Mouse (Mus musculus) liver, embryonic 14.5 days (tissue): ENCODE data around the gene Hoxb4. TPM values are rescaled to one million over a fixed set of nuclear protein-coding genes. Genes with fewer than 3 reads are reported as not detected.

Source experiments
- ATAC-seq: fragments of 200-750 bp; cut with Nextera tagmentation; 2 replicates; pipeline ENCODE4 v1.8.0; 2017; ENCODE audit warnings: moderate number of reproducible peaks, mild to moderate bottlenecking, moderate library complexity; ENCODE audit not compliant: insufficient read depth
- DNase-seq, 3 experiments: peaks; one replicate each; pipeline ENCODE4 v3.0.0-alpha.2; 2012 to 2013; ENCODE audit warnings: low read depth in 3 of 3, low spot score in 3 of 3
- H3K27ac ChIP-seq: fragments of 300-500 bp; sonication (generic); 2 replicates; pipeline ENCODE4 v1.5.1; 2014; ENCODE audit warnings: moderate library complexity, mild to moderate bottlenecking, control low read depth, inconsistent platforms
- H3K27me3 ChIP-seq: fragments of 300-500 bp; sonication (generic); 2 replicates; pipeline ENCODE4 v1.6.1; 2014; ENCODE audit warnings: mild to moderate bottlenecking, low read length, moderate library complexity; ENCODE audit not compliant: control insufficient read depth, insufficient read depth
- H3K36me3 ChIP-seq: fragments of 300-500 bp; sonication (generic); replicated peaks from 2 replicates; pipeline ENCODE4 v1.6.1; 2014; ENCODE audit warnings: low read depth; ENCODE audit not compliant: control insufficient read depth, insufficient read depth
- H3K4me1 ChIP-seq, 2 experiments: fragments of 200-500 bp in 1 of 2; fragments of 300-500 bp in 1 of 2; sonication (generic) in 1 of 2; replicated peaks; 2 replicates each; pipeline ENCODE4 v1.6.1; 2012 to 2014; ENCODE audit warnings: antibody characterized with exemption in 1 of 2, inconsistent platforms in 1 of 2, low read length in 1 of 2; ENCODE audit not compliant: control insufficient read depth in 2 of 2, insufficient read depth in 2 of 2
- H3K4me2 ChIP-seq: fragments of 300-500 bp; sonication (generic); 2 replicates; pipeline ENCODE4 v1.6.1; 2014; ENCODE audit warnings: low read depth, mild to moderate bottlenecking, control low read depth, moderate library complexity
- H3K4me3 ChIP-seq, 2 experiments: fragments of 200-500 bp in 1 of 2; fragments of 300-500 bp in 1 of 2; sonication (generic) in 1 of 2; 2 replicates each; pipeline ENCODE4 v1.5.1; 2012 to 2014; ENCODE audit warnings: low read depth in 2 of 2, low read length in 2 of 2, mild to moderate bottlenecking in 2 of 2, control low read depth in 1 of 2, inconsistent platforms in 1 of 2, moderate library complexity in 1 of 2; ENCODE audit not compliant: insufficient read depth in 1 of 2
- H3K9ac ChIP-seq: fragments of 300-500 bp; sonication (generic); replicated peaks from 2 replicates; pipeline ENCODE4 v1.6.1; 2014; ENCODE audit warnings: mild to moderate bottlenecking, control low read depth, moderate library complexity
- H3K9me3 ChIP-seq: fragments of 300-500 bp; sonication (generic); 2 replicates; pipeline ENCODE4 v1.6.1; 2016; ENCODE audit warnings: low read length, mixed read lengths; ENCODE audit not compliant: control insufficient read depth
- CTCF ChIP-seq: IDR thresholded peaks from 2 replicates; pipeline ENCODE4 v1.5.1; 2016; ENCODE audit warnings: antibody characterized with exemption, low read depth, control low read depth
- EP300 ChIP-seq: IDR thresholded peaks from 2 replicates; pipeline ENCODE4 v1.6.1; 2016; ENCODE audit warnings: antibody characterized with exemption, low read depth
- WGBS: fragments of 180-500 bp; shearing (Covaris S2); extraction: QIAGEN DNeasy Blood & Tissue Kit; methylation state at CpG from one replicate; pipeline ENCODE4 v1.1.7; 2014; ENCODE audit not compliant: insufficient replicate concordance; 5-methylcytosine and 5-hydroxymethylcytosine counted together
- polyA plus RNA-seq, 2 experiments: library from polyadenylated mRNA; depleted of rRNA in 1 of 2; stranded (reverse) in 1 of 2; unstranded in 1 of 2; fragments of >200 nt; fragmentation: Nextera tagmentation in 1 of 2; extraction: Ambion mirVana in 1 of 2; gene quantifications; 2 replicates each; pipeline versions ENCODE4 v1.2.1 to v1.2.3; 2012 to 2014

The Hoxb4 gene
- polyA plus RNA-seq, 2 experiments, result 0.06 to 0.48 TPM

- Histone ChIP-seq H3K9ac (no peak overlapping the region), H3K27me3 (peaks cover 90% of the 10 kb centered on the region), H3K4me2 (peak overlapping the region; percentile 6; the same call in 1 of the 2 replicates), H3K27ac (no peak overlapping the region), H3K9me3 (no peaks in the 10 kb centered on the region), H3K4me3 (no peak overlapping the region), H3K36me3 (no peaks in the 10 kb centered on the region), H3K4me1 (0 out of 4 replicates have a peak, but pooled peaks cover 0 to 3% of the 10 kb centered on the region in 2 experiments)
- no peak for DNase-seq
- no peak for TF ChIP-seq EP300
- TF ChIP-seq CTCF, result no peak
- 11% methylated on average over 45 of the region's 45 CpGs for WGBS
- ATAC-seq, result no peak
Observed at GRCm38 (mm10) chr11:96345893-96346806, 28.1 kb downstream of the Hoxb4 start.

DNA sequence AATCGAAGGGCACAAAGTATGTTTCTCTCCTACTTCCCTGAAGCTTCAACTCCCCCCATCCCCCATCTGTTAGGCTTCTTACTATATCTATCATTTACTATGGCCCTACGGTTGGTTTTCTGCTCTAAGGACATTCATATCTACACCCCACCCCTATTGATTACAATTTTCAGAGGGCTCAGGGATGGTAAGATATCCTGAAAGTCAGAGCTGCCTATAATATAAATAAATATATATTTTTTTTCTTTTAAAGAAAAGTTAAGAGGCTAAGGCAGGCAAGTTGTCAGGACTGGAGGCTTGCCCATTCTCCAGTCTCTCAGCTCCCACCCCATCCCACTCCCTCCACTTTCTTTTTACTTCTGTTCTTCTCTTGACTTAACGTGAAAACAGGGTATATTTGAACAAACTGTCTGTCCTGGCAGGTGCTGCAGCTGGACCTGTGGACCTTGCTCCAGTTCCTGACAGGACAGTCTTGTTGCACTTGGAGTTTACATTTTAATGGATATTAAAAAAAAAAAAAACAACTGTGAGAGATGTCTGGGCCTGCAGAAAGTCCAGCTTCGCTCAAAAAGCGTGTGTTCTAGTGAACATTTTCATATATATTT lies 29.0 kb downstream of the Hoxb4 start:
- no peak for DNase-seq
- H3K27me3 ChIP-seq, result peaks cover 90% of the 10 kb centered on the region
- H3K4me3 ChIP-seq, result no peak overlapping the region
- 43% methylated on average over 5 of the region's 5 CpGs for WGBS
- TF ChIP-seq EP300 (no peak), CTCF (no peak)
- H3K4me2 ChIP-seq, result no peak overlapping the region
- H3K27ac ChIP-seq, result no peak overlapping the region
- H3K9ac ChIP-seq, result no peak overlapping the region
- H3K9me3 ChIP-seq, result no peaks in the 10 kb centered on the region
- 0 out of 4 replicates have a peak, but pooled peaks cover 0 to 3% of the 10 kb centered on the region in 2 experiments for H3K4me1 ChIP-seq
- no peak for ATAC-seq
- no peaks in the 10 kb centered on the region for H3K36me3 ChIP-seq

DNA sequence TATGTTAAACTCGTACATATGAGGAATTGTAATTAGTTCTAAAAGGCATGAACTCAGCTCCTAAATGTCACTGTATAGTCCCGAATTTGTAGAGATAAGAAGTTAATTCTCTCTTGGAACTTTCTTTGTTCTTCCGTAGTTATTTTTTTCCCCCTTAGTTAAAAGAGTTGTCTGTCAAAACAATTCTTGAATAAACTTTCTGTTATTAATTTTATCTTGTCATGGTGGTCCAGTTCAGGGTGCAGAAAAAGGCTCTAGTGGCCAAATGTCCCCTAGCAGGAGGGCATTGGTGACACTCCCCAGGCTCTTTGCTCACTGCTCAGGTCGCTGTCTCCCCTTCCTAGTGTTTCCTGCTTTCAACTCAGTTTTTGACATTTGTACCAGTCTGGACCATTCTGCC lies 29.6 kb downstream of the Hoxb4 start:
- Histone ChIP-seq H3K27ac (no peak overlapping the region), H3K36me3 (no peaks in the 10 kb centered on the region), H3K27me3 (peaks cover 90% of the 10 kb centered on the region), H3K4me1 (0 out of 4 replicates have a peak, but pooled peaks cover 0 to 3% of the 10 kb centered on the region in 2 experiments), H3K4me2 (no peak overlapping the region), H3K4me3 (no peak overlapping the region), H3K9ac (no peak overlapping the region), H3K9me3 (no peaks in the 10 kb centered on the region)
- TF ChIP-seq EP300, result no peak
- no peak for TF ChIP-seq CTCF
- WGBS, result 31% methylated on average over 4 of the region's 4 CpGs
- no peak for ATAC-seq
- DNase-seq, result no peak

- Histone ChIP-seq H3K27me3 (peaks cover 90% of the 10 kb centered on the region), H3K4me2 (no peak overlapping the region)
- no peak for DNase-seq
Observed at GRCm38 (mm10) chr11:96348141-96348928, 30.3 kb downstream of the Hoxb4 start.

DNA sequence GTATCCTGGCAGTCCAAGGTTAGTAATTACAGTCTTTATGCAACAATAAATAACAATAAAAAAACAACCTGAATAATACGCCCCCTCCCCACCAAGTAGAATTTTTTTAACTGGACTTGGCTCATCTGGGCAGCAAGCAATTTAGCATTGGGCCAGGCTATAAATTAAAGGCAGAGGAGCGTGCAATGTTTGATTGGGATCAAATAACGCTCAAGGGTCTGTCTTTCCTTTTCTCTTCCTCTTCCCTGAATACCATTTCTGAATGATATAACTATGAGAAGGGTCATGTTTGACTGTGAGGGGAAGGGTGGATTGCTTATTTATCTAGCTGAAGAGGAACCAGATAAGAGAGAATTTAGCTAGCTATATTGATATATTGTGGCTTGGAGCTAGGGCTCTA lies 30.9 kb downstream of the Hoxb4 start:
- no peak for DNase-seq
- ATAC-seq, result no peak
- Histone ChIP-seq H3K36me3 (no peaks in the 10 kb centered on the region), H3K27ac (no peak overlapping the region), H3K9ac (no peak overlapping the region), H3K4me3 (no peak overlapping the region), H3K4me2 (no peak overlapping the region), H3K4me1 (0 out of 4 replicates have a peak, but pooled peaks cover 0 to 3% of the 10 kb centered on the region in 2 experiments), H3K9me3 (no peaks in the 10 kb centered on the region), H3K27me3 (peaks cover 90% of the 10 kb centered on the region)
- WGBS, result 47% methylated on average over 3 of the region's 3 CpGs
- no peak for TF ChIP-seq CTCF
- no peak for TF ChIP-seq EP300

More at GRCm38 (mm10) chr11:96348141-96348928, 30.3 kb downstream of the Hoxb4 start:
- Histone ChIP-seq H3K9ac (no peak overlapping the region), H3K4me1 (0 out of 4 replicates have a peak, but pooled peaks cover 0 to 3% of the 10 kb centered on the region in 2 experiments), H3K4me3 (no peak overlapping the region), H3K36me3 (no peaks in the 10 kb centered on the region), H3K9me3 (no peaks in the 10 kb centered on the region), H3K27ac (no peak overlapping the region)
- WGBS, result 23% methylated on average over 21 of the region's 21 CpGs
- TF ChIP-seq CTCF, result no peak
- no peak for ATAC-seq
